Mouse (Mus musculus) splenic B cell, adult 2 months (primary cell): ENCODE data around the gene Kazn.

Source experiments
- DNase-seq: peaks from one replicate; pipeline ENCODE4 v3.0.0-alpha.2; 2011; ENCODE audit warnings: low read depth, low spot score
- H3K27me3 ChIP-seq: 2 replicates; pipeline ENCODE4 v1.6.1; 2012; ENCODE audit warnings: mild to moderate bottlenecking, low read length, moderate library complexity, mixed read lengths; ENCODE audit not compliant: control insufficient read depth, poor library complexity, insufficient read depth, severe bottlenecking
- H3K36me3 ChIP-seq: 2 replicates; pipeline ENCODE4 v1.6.1; 2012; ENCODE audit warnings: mild to moderate bottlenecking, low read length, moderate library complexity, mixed read lengths; ENCODE audit not compliant: control insufficient read depth, poor library complexity, insufficient read depth, severe bottlenecking

The Kazn gene

DNA sequence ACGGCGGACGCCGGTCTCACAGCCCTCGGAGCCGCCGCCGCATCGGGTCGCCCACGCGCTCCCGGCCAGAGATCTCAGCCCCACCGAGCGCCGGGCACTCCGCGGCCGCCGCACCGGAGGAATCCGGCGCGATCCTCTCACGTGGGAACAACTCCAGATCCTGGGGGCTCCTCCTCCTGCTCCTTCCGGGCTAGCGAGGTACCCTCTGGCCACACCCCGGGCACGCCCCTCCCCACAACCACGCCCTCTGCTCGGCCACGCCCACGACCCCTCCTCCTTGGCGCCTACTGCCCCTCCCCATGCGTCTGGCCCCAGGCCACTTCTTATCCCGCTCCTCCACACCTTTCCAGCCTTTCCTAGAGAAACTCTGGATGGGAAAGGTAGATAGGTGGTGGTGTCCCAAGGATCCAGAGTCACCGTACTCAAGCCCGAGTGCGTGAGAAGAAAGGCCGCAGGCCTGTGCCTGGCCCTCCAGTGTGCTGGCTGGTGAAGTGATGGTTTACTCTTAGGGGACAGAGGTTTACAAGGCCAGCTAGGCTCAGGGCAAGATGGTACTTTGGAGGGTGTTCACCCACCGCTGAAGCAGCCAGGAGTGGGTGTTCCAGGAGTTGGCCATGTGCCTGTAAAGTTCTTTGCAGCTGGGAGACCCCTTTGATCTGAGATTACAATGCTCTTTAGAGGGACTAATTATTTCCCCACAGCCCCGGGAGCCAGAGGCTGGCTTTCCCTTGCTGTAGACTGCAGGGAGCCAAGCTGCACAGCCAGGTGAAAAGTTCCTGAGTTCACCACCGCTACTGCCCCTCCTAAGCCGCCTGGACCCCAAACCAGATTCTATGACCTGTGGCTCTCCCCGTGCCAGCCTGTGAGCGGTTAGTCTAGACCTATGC lies at the start of gene Kazn:
Gene Kazn, minus strand, starts transcription at position 162 of the 887 bp plus-strand sequence.
- DNase-seq, result no peak
- Histone ChIP-seq H3K36me3 (no peaks in the 10 kb centered on the region), H3K27me3 (no peaks in the 10 kb centered on the region)

DNA sequence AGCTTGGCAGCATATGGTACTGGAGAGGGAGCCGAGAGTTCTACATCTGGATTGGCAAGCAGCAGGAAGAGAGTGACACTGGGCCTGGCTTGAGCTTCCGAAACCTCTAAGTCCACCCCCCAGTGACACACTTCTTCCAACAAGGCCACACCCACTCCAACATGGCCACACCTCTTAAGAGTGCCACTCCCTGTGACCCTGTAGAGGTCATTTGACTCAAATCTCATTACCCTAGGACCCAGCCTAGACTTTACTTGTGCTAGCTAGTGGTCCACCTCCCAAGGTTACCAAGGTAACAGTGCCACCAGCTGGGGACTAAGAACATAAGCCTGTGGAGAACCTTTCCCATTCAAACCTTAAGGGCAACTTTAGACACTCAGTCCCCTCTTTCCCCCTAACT lies 46.3 kb upstream of the Kazn start:
- no peak for DNase-seq
- Histone ChIP-seq H3K27me3 (no peaks in the 10 kb centered on the region), H3K36me3 (no peaks in the 10 kb centered on the region)

DNA sequence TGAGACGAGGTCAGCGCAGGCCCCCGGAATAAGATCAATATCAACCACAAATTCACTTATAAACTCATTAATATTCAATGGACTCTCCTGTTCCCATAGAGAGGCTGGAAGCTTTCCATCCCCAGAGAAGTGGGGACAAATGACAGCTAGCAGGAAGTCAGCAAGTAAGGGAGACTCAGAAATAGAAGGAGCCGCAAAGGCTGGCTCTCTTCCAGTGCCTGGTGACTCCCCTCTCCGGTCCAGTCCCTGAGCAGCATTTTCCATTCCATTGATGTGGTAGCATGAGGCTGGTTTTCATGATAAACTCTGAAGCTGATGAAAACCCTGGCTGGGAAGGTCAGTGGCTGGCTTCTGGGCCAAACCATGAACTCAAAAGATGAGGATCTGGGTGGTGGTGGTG lies 44.7 kb upstream of the Kazn start:
- DNase-seq, result no peak
- Histone ChIP-seq H3K36me3 (no peaks in the 10 kb centered on the region), H3K27me3 (no peaks in the 10 kb centered on the region)

DNA sequence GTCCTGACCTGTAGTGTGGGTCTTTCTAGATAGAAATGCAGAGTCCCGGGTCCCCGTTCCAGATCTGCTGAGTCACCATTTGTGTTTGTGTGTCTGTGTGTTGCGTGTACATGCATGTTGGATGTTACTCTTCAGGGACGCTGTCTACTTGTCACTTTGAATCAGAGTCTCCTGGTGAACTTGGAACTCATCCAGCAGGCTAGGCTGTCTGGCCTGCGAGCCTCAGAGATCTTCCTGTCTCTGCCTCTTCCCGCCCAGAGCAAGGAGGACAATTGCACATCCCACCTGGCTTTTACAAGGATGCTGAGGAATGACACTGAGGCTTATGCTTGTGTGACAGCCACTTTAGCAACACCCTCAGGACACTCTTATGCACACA lies 39.0 kb upstream of the Kazn start:
- Histone ChIP-seq H3K27me3 (no peaks in the 10 kb centered on the region), H3K36me3 (no peaks in the 10 kb centered on the region)
- DNase-seq, result no peak

DNA sequence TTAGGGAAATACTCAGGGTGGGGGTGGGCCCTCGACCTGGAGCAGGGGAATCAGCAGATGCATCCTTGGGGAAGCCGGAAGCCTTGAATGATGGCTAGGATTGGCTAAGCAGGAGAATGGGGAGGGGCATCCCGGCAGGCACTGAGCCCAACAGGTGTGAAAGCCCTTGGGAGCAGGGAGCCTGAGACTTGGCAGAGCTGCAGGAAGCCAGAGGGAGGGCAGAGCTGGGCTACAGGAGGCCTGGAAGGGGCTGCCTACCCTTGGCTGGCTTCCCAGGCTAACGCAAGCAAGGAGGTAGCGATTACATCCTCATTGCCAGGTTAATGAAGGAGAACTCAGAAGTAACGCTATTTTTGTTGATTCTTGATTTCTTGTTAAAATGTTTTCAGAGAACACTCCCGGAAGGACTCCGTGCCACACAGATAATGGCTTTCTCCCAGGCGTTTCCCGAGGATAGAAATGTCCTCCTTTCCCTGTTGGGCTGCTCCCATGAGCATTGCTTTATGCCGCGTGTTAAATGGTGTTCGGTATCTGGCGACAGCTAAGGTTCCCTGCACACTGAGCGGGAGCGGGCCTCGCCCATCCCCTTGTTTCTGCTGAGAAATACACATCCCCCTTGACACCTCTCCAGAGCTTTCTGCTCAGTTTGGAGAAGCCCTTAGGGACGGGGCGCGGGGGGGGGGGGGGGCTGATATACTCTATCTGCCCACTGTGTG lies 38.4 kb upstream of the Kazn start:
- Histone ChIP-seq H3K36me3 (no peaks in the 10 kb centered on the region), H3K27me3 (no peaks in the 10 kb centered on the region)
- no peak for DNase-seq

DNA sequence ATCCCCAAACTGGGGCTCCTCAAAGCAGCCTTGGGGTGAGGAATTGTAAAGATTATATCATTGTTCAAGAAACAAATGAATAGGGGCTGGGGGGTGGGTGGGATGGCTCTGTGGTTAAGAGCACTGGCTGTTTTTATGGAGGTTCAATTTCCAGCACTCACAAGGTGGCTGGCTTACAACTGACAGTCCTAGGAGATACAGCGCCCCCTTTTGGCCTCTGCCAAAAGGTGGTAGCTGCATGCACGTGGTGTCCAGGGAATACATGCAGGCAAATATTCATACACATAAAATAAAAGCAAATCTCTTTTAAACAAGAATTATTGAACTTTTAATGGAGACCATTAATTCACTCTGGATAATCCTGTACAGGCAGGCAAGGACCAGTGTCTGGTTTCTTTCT lies 36.0 kb upstream of the Kazn start:
- H3K36me3 ChIP-seq, result no peaks in the 10 kb centered on the region
- DNase-seq, result no peak

DNA sequence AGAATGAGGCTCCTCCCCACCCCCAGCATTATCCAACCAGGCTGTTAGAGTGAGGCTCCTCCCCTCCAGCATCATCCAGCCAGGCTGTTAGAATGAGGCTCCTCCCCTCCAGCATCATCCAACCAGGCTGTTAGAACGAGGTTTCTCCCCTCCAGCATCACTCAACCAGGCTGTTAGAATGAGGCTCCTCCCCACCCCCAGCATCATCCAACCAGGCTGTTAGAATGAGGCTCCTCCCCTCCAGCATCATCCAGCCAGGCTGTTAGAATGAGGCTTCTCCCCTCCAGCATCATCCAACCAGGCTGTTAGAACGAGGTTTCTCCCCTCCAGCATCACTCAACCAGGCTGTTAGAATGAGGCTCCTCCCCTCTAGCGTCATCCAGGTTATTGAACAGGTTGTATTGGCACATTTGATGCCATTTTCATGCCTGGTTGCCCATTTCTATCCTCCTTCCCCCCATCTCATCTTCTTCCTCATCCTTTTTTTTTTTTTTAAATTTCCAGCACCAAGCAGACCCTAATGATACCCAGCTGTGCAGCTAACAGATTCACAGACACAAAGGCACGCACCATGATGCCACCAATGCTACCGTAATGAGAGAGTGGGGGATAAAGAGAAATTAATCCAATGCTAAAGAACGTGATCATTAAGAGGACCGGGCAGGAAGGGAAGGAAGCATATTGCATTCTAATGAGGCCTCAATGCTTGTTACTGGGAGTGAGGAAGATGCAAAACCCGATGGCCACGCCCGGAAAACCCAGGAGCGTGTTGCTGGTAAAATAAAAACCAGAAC lies 35.4 kb upstream of the Kazn start:
- no peak for DNase-seq
- H3K36me3 ChIP-seq, result no peaks in the 10 kb centered on the region
- H3K27me3 ChIP-seq, result no peaks in the 10 kb centered on the region

More for the DNA sequence above, 36.0 kb upstream of the Kazn start:
- no peaks in the 10 kb centered on the region for H3K27me3 ChIP-seq

DNA sequence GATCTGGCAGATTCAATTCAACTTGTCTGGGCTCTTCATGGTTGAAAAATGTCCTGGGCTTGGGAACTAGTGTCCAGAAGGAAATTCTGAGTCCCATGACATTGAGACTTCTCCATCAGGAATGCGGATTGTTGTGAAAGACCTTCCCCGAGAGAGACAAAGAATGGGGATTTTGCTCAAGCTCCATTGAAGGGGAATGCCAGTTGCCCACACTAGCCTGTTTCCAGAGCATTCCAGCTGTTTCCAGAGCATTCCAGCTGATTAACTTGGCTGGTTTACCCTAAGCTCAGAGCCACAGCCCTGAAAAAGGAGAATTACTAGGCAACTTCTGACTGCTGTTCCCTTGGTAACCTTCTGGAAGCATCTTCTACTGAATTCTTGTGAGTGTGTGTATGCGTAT lies 32.3 kb upstream of the Kazn start:
- Histone ChIP-seq H3K27me3 (no peaks in the 10 kb centered on the region), H3K36me3 (no peaks in the 10 kb centered on the region)
- DNase-seq, result no peak

DNA sequence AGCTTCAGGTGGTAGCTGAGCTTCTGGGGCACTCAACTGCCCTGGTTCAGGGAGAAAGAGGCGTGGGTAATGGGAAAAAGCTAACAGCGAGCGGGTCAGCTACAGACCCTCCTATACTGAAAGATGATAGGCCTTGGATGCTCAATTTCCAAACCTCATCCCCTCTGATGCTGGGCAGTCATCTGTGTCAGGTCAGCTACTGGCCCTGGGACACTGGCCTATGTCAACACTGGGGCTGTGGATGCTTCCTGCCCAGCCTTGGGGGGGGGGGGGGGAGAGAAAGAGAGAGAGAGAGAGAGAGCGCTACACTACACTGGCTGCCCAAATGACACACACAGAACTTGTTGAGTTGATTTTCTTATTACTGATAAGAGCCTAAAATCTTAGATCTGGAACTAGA lies 28.6 kb upstream of the Kazn start:
- H3K27me3 ChIP-seq, result no peaks in the 10 kb centered on the region
- no peaks in the 10 kb centered on the region for H3K36me3 ChIP-seq
- no peak for DNase-seq

DNA sequence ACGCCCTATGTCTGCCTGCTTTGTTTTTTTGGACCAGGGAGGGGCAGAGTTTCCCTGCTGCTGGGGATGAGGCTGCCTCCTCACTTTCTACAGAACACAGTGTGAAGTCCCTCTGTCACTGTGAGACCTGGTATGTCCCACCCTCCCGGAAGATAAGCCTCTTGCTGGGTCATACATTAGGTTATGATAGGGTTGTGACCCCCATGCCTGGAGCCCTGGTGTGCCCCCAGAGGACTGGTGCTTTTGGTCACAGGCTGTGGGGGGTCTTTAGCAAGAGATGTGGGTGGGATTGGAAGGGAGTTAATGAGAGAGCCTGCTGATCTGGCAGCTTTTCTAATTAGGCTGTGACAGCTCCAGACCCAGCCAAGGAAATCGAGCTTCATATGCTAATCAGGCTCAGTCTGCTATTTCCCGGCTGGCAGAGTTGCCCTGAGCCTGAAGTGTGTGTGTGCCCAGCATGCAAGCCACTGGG lies 28.2 kb upstream of the Kazn start:
- Histone ChIP-seq H3K36me3 (no peaks in the 10 kb centered on the region), H3K27me3 (no peaks in the 10 kb centered on the region)
- no peak for DNase-seq

DNA sequence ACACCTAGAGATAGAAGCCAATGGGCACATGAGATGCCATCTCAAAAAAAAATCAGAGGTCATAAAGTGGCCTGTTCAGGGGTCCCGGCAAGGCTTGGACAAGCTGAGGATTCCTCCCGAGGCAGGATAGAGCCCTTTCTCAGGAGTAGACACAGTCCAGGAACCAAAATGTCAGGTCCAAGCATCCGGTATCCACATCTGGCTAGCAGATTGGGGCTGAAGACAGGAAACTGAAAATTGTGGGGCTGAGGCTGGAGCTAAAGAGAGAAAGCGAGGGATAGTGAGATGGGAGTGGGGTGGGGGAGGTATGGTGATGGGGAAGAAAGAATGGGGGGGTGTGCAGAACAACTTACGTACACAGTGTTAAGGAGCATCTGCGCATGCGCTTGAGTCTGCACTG lies 25.1 kb upstream of the Kazn start:
- Histone ChIP-seq H3K36me3 (no peaks in the 10 kb centered on the region), H3K27me3 (no peaks in the 10 kb centered on the region)
- no peak for DNase-seq

DNA sequence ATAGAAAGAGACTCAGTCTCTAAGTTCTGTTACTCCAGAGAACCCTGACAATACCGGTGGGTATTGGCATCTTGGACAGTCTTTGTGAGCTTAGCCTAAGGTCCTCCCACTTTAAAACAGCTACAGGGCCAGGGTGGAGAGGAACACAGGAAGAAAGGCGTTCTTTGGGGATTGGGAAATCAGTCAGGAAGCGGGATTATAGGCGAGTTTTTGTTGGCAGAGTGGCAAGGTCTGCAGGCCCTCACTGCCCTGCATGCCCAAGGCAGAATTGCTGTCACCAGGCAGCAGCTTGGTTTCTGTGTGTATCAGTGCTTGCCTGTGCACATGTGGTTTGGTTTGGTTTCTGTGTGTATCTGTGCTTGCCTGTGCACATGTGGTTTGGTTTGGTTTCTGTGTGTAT lies 22.5 kb upstream of the Kazn start:
- H3K27me3 ChIP-seq, result no peaks in the 10 kb centered on the region
- H3K36me3 ChIP-seq, result no peaks in the 10 kb centered on the region
- no peak for DNase-seq

DNA sequence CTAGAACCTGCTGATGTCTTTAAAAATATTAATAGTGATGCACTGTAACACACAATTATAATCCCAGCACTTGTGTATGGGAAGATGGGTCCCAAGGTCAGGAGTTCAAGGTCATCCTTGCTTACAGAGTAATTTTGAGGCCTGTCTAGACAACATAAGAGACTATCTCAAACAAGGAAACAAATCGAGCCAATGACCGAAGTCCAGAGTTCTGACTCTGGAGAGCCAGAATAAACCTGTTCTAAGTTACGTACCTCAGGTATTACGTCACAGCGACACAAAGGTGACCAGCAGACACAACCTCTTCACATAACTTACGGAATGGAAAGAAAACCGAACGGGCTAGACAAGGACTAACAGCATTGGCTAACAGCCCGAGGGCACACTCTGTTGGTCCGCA lies 19.5 kb upstream of the Kazn start:
- no peak for DNase-seq
- Histone ChIP-seq H3K36me3 (no peaks in the 10 kb centered on the region), H3K27me3 (no peaks in the 10 kb centered on the region)

DNA sequence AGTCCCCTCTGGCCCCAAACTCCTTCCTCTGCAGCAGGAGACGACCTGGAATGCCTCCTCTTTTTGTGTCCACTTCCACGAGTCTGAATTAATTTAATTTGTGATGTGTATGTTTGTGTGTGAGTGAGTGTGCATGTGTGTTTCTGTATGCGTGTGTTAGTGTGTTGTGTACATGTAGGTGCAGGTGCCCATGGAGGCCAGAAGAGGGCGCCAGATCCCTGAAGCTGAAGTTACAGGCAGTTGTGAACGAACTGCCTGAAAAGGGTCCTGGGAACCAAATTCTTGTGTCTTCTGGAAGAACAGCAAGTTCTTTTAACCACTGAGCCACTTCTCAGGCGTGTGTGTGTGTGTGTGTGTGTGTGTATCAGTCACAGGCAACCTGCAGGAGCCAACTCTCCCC lies 14.9 kb upstream of the Kazn start:
- Histone ChIP-seq H3K27me3 (no peaks in the 10 kb centered on the region), H3K36me3 (no peaks in the 10 kb centered on the region)
- DNase-seq, result no peak
